ENCODE assay signal across 10 mouse cellular contexts in genomic region chr8:78023467-78023866, GRCm38 (mm10).
DNase-seq lines count a peak whose midpoint lies in the region; ATAC-seq lines count a peak whose summit lies in the region.
"Had no signal": no experiment of that assay in that cellular context is flagged by ENCODE, and none has a peak within 500 bp of the region (broad histone marks: within the 10 kb centered on the region; RNA-seq: fewer than 3 reads in every experiment).

No protein-coding gene starts in this region.

- no peaks in the 10 kb centered on the region for H3K9me3 ChIP-seq in hindbrain, embryonic 14.5 days (ENCODE audit: control insufficient read depth, low read length)
- H3K9me3 ChIP-seq in hindbrain, embryonic 11.5 days (ENCODE audit: control insufficient read depth, low read length) = no peaks in the 10 kb centered on the region
- H3K9me3 ChIP-seq: G1E had no signal

- ATAC-seq in hindbrain, embryonic 14.5 days (ENCODE audit: low FRiP score) = no peak
- no peak for ATAC-seq in hindbrain, embryonic 11.5 days (ENCODE audit: low FRiP score)
- ATAC-seq in frontal cortex, adult (ENCODE audit: low TSS enrichment) = no peak

- no peak overlapping the region for H3K4me2 ChIP-seq in hindbrain, embryonic 14.5 days (replicated peaks)
- no peak overlapping the region for H3K4me2 ChIP-seq in hindbrain, embryonic 11.5 days (replicated peaks; ENCODE audit: low read depth, low read length)

- WGBS in hindbrain, embryonic 14.5 days = 43% methylated on average over 7 of the region's 7 CpGs
- 67% methylated on average over 7 of the region's 7 CpGs for WGBS in hindbrain, embryonic 11.5 days

- no peaks in the 10 kb centered on the region for H3K36me3 ChIP-seq in hindbrain, embryonic 14.5 days (replicated peaks; ENCODE audit: control insufficient read depth, insufficient read depth)
- H3K36me3 ChIP-seq in hindbrain, embryonic 11.5 days (ENCODE audit: control insufficient read depth, insufficient read depth, low read length) = no peaks in the 10 kb centered on the region
- H3K36me3 ChIP-seq: G1E had no signal

- peak; percentile 74 for DNase-seq in hindbrain, embryonic 14.5 days (ENCODE audit: low spot score)
- DNase-seq in hindbrain, embryonic 11.5 days (ENCODE audit: low spot score) = no peak
- peak; percentile 17 for DNase-seq in embryo, embryonic 10.5 days (ENCODE audit: low spot score)
- DNase-seq in kidney, adult 18-20 months = peak; percentile 9
- DNase-seq in lung, postnatal 25 days (ENCODE audit: low spot score) = peak; percentile 52
- no peak for DNase-seq in frontal cortex, postnatal 36 days (ENCODE audit: low spot score in 2 of 2)
- no peak for DNase-seq in gastrocnemius, postnatal 4 days (ENCODE audit: low spot score in 2 of 2)
- DNase-seq: retina, postnatal 1 day had no signal

- no peak overlapping the region for H3K4me3 ChIP-seq in hindbrain, embryonic 14.5 days (replicated peaks; ENCODE audit: low read length)
- H3K4me3 ChIP-seq in hindbrain, embryonic 11.5 days (ENCODE audit: low read depth, low read length) = no peak overlapping the region

- H3K4me1 ChIP-seq in hindbrain, embryonic 14.5 days (replicated peaks; ENCODE audit: control insufficient read depth, insufficient read depth, low read length) = 0 out of 2 replicates have a peak, but pooled peaks cover 1% of the 10 kb centered on the region
- H3K4me1 ChIP-seq in hindbrain, embryonic 11.5 days (replicated peaks; ENCODE audit: control insufficient read depth, insufficient read depth, low read length) = no peaks in the 10 kb centered on the region

- H3K9ac ChIP-seq in hindbrain, embryonic 14.5 days = no peak overlapping the region
- H3K9ac ChIP-seq in hindbrain, embryonic 11.5 days (ENCODE audit: low read depth, low read length) = no peak overlapping the region

- no peak overlapping the region for H3K27ac ChIP-seq in hindbrain, embryonic 14.5 days
- H3K27ac ChIP-seq in hindbrain, embryonic 11.5 days (ENCODE audit: low read depth, low read length) = no peak overlapping the region

- H3K27me3 ChIP-seq in hindbrain, embryonic 14.5 days (ENCODE audit: control insufficient read depth, insufficient read depth, low read length) = no peaks in the 10 kb centered on the region
- H3K27me3 ChIP-seq in hindbrain, embryonic 11.5 days (ENCODE audit: control insufficient read depth, insufficient read depth, low read length) = no peaks in the 10 kb centered on the region

Comparison
In these comparisons a context has a peak if more than half of its experiments do, and no peak if none do; other contexts are left out.
1. DNase-seq: peak in hindbrain, embryonic 14.5 days (single experiment), embryo, embryonic 10.5 days (single experiment), kidney, adult 18-20 months (single experiment) and lung, postnatal 25 days (single experiment); none in hindbrain, embryonic 11.5 days (single experiment), frontal cortex, postnatal 36 days (0 of 2) and gastrocnemius, postnatal 4 days (0 of 2).